23 mouse cellular contexts compared by ENCODE assay signal in the genomic region with DNA sequence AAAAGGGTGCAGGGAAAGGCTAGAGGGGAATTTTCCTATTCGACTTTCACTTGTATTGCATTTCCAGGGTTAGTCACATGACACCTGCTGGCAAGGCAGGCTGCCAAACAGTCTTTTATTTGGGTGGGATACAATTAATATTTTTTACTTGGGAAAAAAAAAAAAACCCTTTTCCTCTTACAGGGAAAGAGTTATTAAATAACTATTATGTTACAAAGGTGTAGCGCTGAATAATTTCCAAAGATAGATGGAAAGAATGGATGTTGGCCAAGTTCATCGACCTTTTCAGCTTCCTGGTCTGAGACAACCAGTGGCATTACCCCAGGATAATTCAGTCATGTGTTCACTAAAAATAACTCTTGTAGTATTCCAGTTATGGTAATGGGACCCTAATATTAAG. TPM values are rescaled to one million over a fixed set of nuclear protein-coding genes. Genes with fewer than 3 reads are reported as not detected.
DNase-seq lines count a peak whose midpoint lies in the region; ATAC-seq and TF ChIP-seq lines count a peak whose summit lies in the region.
"Had no signal": no experiment of that assay in that cellular context is flagged by ENCODE, and none has a peak within 500 bp of the region (broad histone marks: within the 10 kb centered on the region; RNA-seq: fewer than 3 reads in every experiment).

No protein-coding gene starts in this region.

- no peaks in the 10 kb centered on the region for H3K9me3 ChIP-seq in kidney, embryonic 14.5 days (ENCODE audit: control insufficient read depth, low read length)
- H3K9me3 ChIP-seq in liver, embryonic 12.5 days (replicated peaks), result no peaks in the 10 kb centered on the region
- H3K9me3 ChIP-seq: forebrain, embryonic 10.5 days; forebrain, embryonic 13.5 days; heart, embryonic 10.5 days; heart, embryonic 13.5 days; hindbrain, embryonic 12.5 days; hindbrain, embryonic 15.5 days had no signal

- no peaks in the 10 kb centered on the region for H3K36me3 ChIP-seq in kidney, adult 2 months (ENCODE audit: control insufficient read depth, insufficient read depth, low read length)
- H3K36me3 ChIP-seq in kidney, embryonic 14.5 days (ENCODE audit: control insufficient read depth, insufficient read depth, low read length), result 0 out of 2 replicates have a peak, but pooled peaks cover 2% of the 10 kb centered on the region
- peaks cover 4% of the 10 kb centered on the region for H3K36me3 ChIP-seq in liver, adult 2 months (ENCODE audit: control insufficient read depth, insufficient read depth, low read length)
- no peaks in the 10 kb centered on the region for H3K36me3 ChIP-seq in liver, embryonic 12.5 days
- H3K36me3 ChIP-seq in small intestine, adult 2 months (ENCODE audit: control insufficient read depth, insufficient read depth, low read length), result no peaks in the 10 kb centered on the region
- H3K36me3 ChIP-seq: forebrain, embryonic 10.5 days; heart, embryonic 10.5 days; heart, embryonic 13.5 days; hindbrain, embryonic 12.5 days; hindbrain, embryonic 15.5 days had no signal

- no peak for ATAC-seq in kidney, embryonic 14.5 days (ENCODE audit: low FRiP score, low TSS enrichment)
- no peak for ATAC-seq in liver, embryonic 12.5 days
- ATAC-seq: CD4-positive, CD25-positive, alpha-beta regulatory T cell, adult 4 months; forebrain, embryonic 13.5 days; forebrain, embryonic 16.5 days had no signal

- peaks cover 29% of the 10 kb centered on the region; the same call in 1 of the 2 replicates for H3K79me2 ChIP-seq in liver, adult 2 months (ENCODE audit: control insufficient read depth, insufficient read depth, low read length)

- whole genome bisulfite sequencing in kidney, adult 2 months, result 16% methylated on average over 3 of the region's 3 CpGs
- 84% methylated on average over 3 of the region's 3 CpGs for WGBS in kidney, embryonic 14.5 days
- 51% methylated on average over 3 of the region's 3 CpGs for WGBS in liver, adult 2 months
- 85% methylated on average over 3 of the region's 3 CpGs for WGBS in liver, embryonic 12.5 days (ENCODE audit: insufficient replicate concordance)
- WGBS in small intestine, adult 2 months, result 46% methylated on average over 3 of the region's 3 CpGs

- no peak overlapping the region for H3K4me2 ChIP-seq in kidney, embryonic 14.5 days (replicated peaks; ENCODE audit: low read depth, low read length)
- H3K4me2 ChIP-seq in liver, embryonic 12.5 days, result no peak overlapping the region
- H3K4me2 ChIP-seq: forebrain, embryonic 13.5 days; heart, embryonic 13.5 days; hindbrain, embryonic 12.5 days; hindbrain, embryonic 15.5 days had no signal

- no peak overlapping the region for H3K4me3 ChIP-seq in kidney, adult 2 months (ENCODE audit: insufficient read depth, low read depth, low read length)
- no peak overlapping the region for H3K4me3 ChIP-seq in kidney, embryonic 14.5 days (ENCODE audit: low read length)
- H3K4me3 ChIP-seq in liver, adult 2 months (ENCODE audit: insufficient read depth, low read depth, low read length), result no peak overlapping the region
- H3K4me3 ChIP-seq in liver, embryonic 12.5 days, result no peak overlapping the region
- H3K4me3 ChIP-seq in small intestine, adult 2 months (ENCODE audit: low read depth, low read length), result no peak overlapping the region
- H3K4me3 ChIP-seq: forebrain, embryonic 10.5 days; forebrain, embryonic 13.5 days; heart, adult 2 months; heart, embryonic 10.5 days; heart, embryonic 13.5 days; hindbrain, embryonic 12.5 days; hindbrain, embryonic 15.5 days had no signal

- no peak overlapping the region for H3K9ac ChIP-seq in kidney, embryonic 14.5 days (ENCODE audit: low read depth, low read length)
- no peak overlapping the region for H3K9ac ChIP-seq in liver, adult 2 months (ENCODE audit: low read depth, low read length)
- H3K9ac ChIP-seq in liver, embryonic 12.5 days, result no peak overlapping the region
- H3K9ac ChIP-seq: forebrain, embryonic 13.5 days; heart, embryonic 13.5 days; hindbrain, embryonic 12.5 days; hindbrain, embryonic 15.5 days had no signal

- H3K27ac ChIP-seq in kidney, adult 2 months (ENCODE audit: insufficient read depth, low read depth, low read length), result peak overlapping the region; percentile 5; the same call in 1 of the 2 replicates
- no peak overlapping the region for H3K27ac ChIP-seq in kidney, embryonic 14.5 days (ENCODE audit: low read depth, low read length)
- no peak overlapping the region for H3K27ac ChIP-seq in liver, adult 2 months (replicated peaks; ENCODE audit: insufficient read depth, low read depth, low read length)
- no peak overlapping the region for H3K27ac ChIP-seq in liver, embryonic 12.5 days
- H3K27ac ChIP-seq in small intestine, adult 2 months (ENCODE audit: insufficient read depth, low read depth, low read length), result peak overlapping the region; percentile 28; the same call in 1 of the 2 replicates
- H3K27ac ChIP-seq: forebrain, embryonic 10.5 days; forebrain, embryonic 13.5 days; heart, adult 2 months; heart, embryonic 10.5 days; heart, embryonic 13.5 days; hindbrain, embryonic 12.5 days; hindbrain, embryonic 15.5 days had no signal

- TF ChIP-seq CTCF in kidney, adult 2 months (conservative IDR thresholded peaks at IDR 0.05; ENCODE audit: insufficient read depth, insufficient read length, low read depth, low read length), result no peak
- TF ChIP-seq CTCF in liver, adult 2 months (IDR thresholded peaks at IDR 0.05; ENCODE audit: low read depth, low read length), result no peak
- no peak for TF ChIP-seq CTCF in small intestine, adult 2 months (IDR thresholded peaks at IDR 0.05; ENCODE audit: extremely low read depth, insufficient read length, insufficient replicate concordance, low read depth, low read length)

- TF ChIP-seq POLR2A in kidney, adult 2 months (IDR thresholded peaks at IDR 0.05; ENCODE audit: low read depth, low read length), result no peak
- TF ChIP-seq POLR2A in liver, adult 2 months (IDR thresholded peaks at IDR 0.05; ENCODE audit: extremely low read depth, insufficient read depth, low read length), result no peak
- no peak for TF ChIP-seq POLR2A in small intestine, adult 2 months (IDR thresholded peaks at IDR 0.05; ENCODE audit: low read depth, low read length)

- H3K4me1 ChIP-seq in kidney, adult 2 months (ENCODE audit: control insufficient read depth, insufficient read depth, low read length), result peaks cover 6% of the 10 kb centered on the region; the same call in 1 of the 2 replicates
- H3K4me1 ChIP-seq in kidney, embryonic 14.5 days (ENCODE audit: control insufficient read depth, insufficient read depth, low read length), result no peaks in the 10 kb centered on the region
- peaks cover 2% of the 10 kb centered on the region; the same call in 1 of the 2 replicates for H3K4me1 ChIP-seq in liver, adult 2 months (ENCODE audit: control insufficient read depth, insufficient read depth, low read length)
- H3K4me1 ChIP-seq in liver, embryonic 12.5 days, result peaks cover 26% of the 10 kb centered on the region
- peaks cover 2% of the 10 kb centered on the region; the same call in 1 of the 2 replicates for H3K4me1 ChIP-seq in small intestine, adult 2 months (ENCODE audit: control insufficient read depth, insufficient read depth, insufficient read length, low read length)
- H3K4me1 ChIP-seq: forebrain, embryonic 10.5 days; hindbrain, embryonic 12.5 days; hindbrain, embryonic 15.5 days had no signal

- H3K27me3 ChIP-seq in kidney, adult 2 months (replicated peaks; ENCODE audit: control insufficient read depth, insufficient read depth, low read length), result no peaks in the 10 kb centered on the region
- H3K27me3 ChIP-seq in kidney, embryonic 14.5 days (ENCODE audit: control insufficient read depth, insufficient read depth, low read length), result no peaks in the 10 kb centered on the region
- H3K27me3 ChIP-seq in liver, adult 2 months (ENCODE audit: control insufficient read depth, insufficient read depth, low read length), result no peaks in the 10 kb centered on the region
- H3K27me3 ChIP-seq in liver, embryonic 12.5 days (replicated peaks), result no peaks in the 10 kb centered on the region
- H3K27me3 ChIP-seq in small intestine, adult 2 months (ENCODE audit: control insufficient read depth, insufficient read depth, low read length), result no peaks in the 10 kb centered on the region
- H3K27me3 ChIP-seq: forebrain, embryonic 13.5 days; heart, embryonic 13.5 days; hindbrain, embryonic 12.5 days; hindbrain, embryonic 15.5 days had no signal

- DNase-seq in kidney, adult 2 months, result peak; percentile 73
- DNase-seq in kidney, postnatal 4 days, result no peak
- DNase-seq in kidney, postnatal 14 days, result peak; percentile 53
- peak; percentile 44 for DNase-seq in liver, adult 2 months (ENCODE audit: extremely low read depth, low read depth, low spot score)
- DNase-seq in adipocyte (ENCODE audit: low spot score), result no peak
- DNase-seq: adrenal gland, adult 8-10 months; adrenal gland, postnatal 25 days; cerebellum, adult 18-20 months; cerebellum, adult 9-10 months; cerebellum, postnatal 14 days; gastrocnemius, postnatal 25 days; heart, adult 2 months had no signal

RNA-seq across cellular contexts. Expression of gene Arl15, which starts 29.7 kb away (rescaled TPM):
- 8.3 and 9.4 TPM in 2 replicates for polyA plus RNA-seq in kidney, adult 2 months (2012; rRNA removed)
- polyA plus RNA-seq in kidney, embryonic 14.5 days (2014; fragmentation: Nextera tagmentation; extraction: Ambion mirVana), result 16.5 and 18.2 TPM in 2 replicates
- total RNA-seq in liver, adult 2 months (2014; rRNA removed), result 6.5 and 6.8 TPM in 2 replicates
- 1.5 and 1.9 TPM in 2 replicates for polyA plus RNA-seq in liver, adult 2 months (2012; rRNA removed)
- 4.4 and 5.3 TPM in 2 replicates for polyA plus RNA-seq in liver, embryonic 12.5 days (2016; fragmentation: Nextera tagmentation; extraction: Ambion mirVana)
- 2.0 and 2.1 TPM in 2 replicates for polyA plus RNA-seq in small intestine, adult 2 months (2012; rRNA removed)

Comparison
In these comparisons a context has a peak if more than half of its experiments do, and no peak if none do; other contexts are left out.
1. DNase-seq: peak in kidney, adult 2 months (single experiment), kidney, postnatal 14 days (single experiment) and liver, adult 2 months (single experiment); none in kidney, postnatal 4 days (0 of 2) and adipocyte (single experiment).
2. H3K27ac ChIP-seq: peak in kidney, adult 2 months (single experiment) and small intestine, adult 2 months (single experiment); none in kidney, embryonic 14.5 days (single experiment), liver, adult 2 months (single experiment) and liver, embryonic 12.5 days (single experiment).